Mouse (Mus musculus) MN1 (cell line): ENCODE data around the gene Ogfod2.
A peak's percentile ranks its signal among the peaks of the same experiment; 100 is the strongest.

ENCODE experiments used
- DNase-seq: peaks from one replicate; pipeline ENCODE4 v3.0.0-alpha.2; 2016; ENCODE audit warnings: low spot score

Gene Ogfod2

DNA sequence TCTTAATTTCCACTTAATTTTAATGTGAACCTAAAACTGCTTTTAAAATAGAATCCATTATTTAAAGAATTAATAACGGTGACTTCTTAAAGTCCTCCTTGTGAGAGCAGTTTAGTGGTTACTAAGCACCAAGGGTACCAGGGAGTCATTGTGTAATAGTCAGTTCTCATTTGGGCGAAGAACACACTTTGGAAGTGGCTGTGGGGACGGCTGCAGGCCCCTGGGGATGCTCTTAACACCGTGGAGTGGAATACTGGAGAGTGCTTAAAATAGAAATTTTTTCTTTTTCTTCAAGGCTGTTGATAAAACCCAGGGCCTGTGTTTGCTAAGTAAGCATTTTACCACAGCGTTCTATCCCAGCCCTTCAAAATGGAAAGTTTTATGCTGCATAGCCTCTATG is 43.8 kb downstream of the Ogfod2 start:
- DNase-seq: no peak

DNA sequence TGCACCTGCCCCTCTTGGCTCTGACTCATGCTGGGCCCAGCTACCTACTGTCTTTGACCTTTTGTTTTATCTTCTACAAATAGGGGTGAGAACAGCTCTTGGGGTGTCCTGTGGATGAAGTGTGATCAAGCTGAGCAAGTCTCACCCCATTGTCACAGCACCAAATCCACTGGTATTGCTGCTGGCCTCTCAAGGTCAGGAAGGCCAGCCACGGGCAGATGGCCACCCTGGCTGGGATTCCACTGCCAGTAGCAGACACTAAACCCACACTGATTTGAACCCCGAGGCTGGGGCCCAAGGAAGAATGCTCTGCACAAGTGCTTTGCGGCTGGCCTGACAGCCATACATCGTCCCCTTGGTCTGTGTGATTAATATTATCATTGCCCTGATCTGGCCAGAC is 46.2 kb downstream of the Ogfod2 start:
- no peak for DNase-seq

DNA sequence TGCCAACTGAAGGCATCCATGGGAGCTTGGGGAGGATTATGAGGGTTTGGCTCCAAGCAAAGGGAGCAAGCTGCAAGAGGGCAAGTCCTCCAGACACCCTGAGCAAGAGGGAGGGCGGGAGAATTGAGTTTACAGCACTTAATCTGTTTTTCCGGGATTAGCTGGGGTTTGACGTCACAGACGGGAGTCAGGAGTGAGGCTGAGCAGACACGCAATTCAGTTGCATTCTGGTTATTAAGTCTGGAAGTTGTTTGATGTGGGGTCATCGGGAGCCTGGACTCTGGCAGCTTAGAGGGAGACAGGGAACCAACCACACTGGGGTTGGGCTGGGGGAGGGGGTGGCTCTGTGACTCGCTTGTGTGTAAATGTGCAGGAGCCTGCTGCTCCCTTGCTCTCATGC is 47.4 kb downstream of the Ogfod2 start:
- peak; percentile 73 for DNase-seq

DNA sequence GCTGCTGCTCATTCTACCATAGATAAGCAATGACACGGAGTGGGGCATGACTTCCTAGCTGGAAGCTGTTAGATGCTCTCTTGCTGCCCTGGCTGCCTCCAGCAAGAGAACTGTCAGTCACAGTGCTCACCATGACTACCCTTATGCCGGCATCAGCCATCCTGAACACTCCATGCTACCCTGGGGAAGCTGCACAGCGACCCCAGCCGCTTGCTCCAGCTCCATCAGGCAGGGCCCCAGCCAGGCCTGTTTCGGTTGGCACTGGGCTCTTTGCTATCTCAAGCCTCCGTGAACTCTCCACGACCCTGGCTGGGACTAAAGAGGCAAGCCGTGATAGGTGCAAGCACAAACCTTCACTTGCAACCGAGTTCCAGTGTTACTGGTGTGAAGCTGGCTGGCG is 49.7 kb downstream of the Ogfod2 start:
- DNase-seq: peak; percentile 67

DNA sequence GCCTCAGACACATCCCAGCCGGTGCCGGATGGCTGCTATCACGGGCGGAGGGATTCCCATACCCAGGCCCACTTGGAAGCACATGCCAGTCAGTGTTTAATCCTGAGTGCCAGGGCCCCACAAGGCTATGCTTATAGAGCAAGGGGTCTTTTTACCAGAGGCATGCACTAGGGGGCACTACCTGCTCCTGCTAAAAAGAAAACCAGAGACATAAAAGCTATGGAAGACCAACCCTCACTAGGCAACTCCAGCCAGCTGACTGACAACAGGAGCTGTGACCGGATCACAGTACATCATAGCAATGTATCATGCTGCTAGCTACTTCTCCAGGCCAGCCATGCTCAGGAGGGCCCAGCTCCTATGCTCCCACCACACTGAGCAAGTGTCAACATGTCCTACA is 50.5 kb downstream of the Ogfod2 start:
- peak; percentile 77 for DNase-seq

DNA sequence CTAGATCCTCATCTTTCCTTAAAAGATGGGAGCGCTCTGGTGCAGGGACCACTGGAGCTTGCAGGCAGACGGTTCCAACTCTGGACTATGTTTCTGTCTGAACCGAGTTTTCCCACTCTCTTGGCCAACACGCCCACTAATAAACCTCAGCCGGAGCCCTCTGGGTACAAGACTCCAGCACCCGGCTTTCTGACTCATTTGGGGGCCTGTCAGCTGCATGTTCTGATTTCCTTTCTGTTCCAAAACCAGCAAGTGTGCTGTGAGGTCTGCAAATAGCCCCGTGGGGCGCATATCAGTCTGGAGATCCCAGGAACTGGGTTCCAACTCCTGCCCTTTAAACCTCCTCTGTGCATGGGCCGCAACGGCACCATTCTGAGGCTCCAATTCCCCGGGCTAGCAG is 51.3 kb downstream of the Ogfod2 start:
- no peak for DNase-seq
